Mouse (Mus musculus) layer of hippocampus, adult 8-10 months (tissue): ENCODE data around the gene Krt27. TPM values are rescaled to one million over a fixed set of nuclear protein-coding genes. Genes with fewer than 3 reads are reported as not detected.

Experiments
- DNase-seq, 2 experiments: peaks; one replicate each; pipeline ENCODE4 v3.0.0; 2022; ENCODE audit warnings: low spot score in 2 of 2
- total RNA-seq, 4 experiments: library from RNA; stranded (reverse); gene quantifications; 2 replicates each; pipeline ENCODE4 v1.2.4; 2022

Gene Krt27
- total RNA-seq, result not detected

DNA sequence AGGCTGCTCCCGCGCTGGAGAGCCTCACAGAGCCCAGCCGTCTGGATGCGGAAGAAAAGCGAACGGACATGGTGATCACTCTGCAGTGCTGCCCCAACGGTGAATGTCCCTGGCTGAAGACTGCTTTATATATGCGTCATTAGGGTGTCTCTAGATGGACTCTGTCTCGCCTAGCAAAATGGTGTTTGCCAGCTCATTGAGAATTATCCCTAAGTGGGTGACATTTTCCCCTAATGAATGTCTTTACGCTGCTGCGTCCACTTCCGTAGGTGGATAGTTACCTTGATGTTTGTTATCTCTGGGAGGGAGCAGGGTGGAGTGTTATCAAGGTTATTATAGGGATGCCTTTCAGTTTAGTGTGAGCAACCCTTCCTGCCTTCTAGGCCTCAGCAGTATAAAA, at the start of gene Krt27:
Gene Krt27, minus strand, starts transcription at position 101 of the 400 bp plus-strand sequence.
- no peak for DNase-seq

DNA sequence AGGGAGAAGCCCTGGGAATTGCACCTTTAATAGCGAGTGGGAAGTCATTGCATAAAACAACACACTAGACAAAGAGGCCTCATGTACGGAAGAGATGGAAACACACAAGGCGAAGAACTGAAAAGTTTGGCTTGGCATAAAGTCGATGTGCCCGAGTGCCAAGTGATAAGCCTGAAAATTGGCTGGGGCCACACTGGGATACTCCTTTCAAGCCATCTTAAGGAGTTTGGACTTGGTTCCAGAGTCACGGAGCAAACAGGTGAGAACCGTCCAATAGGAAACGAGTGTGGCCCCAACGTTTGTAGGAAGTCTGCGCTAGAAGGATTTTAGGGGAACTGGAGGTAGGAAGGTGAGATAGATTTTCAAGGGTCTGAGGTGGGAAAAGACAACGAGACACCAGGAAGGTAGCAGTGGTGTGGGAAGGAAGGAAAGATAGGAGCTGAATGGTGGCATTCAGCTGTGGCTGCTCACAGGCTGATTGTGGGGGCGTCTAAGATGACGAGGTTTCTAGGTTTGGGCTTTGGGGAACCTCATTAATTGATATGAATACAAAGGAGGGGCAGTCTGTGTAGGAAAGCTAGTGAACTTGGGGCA, 49.1 kb upstream of the Krt27 start:
- no peak for DNase-seq

DNA sequence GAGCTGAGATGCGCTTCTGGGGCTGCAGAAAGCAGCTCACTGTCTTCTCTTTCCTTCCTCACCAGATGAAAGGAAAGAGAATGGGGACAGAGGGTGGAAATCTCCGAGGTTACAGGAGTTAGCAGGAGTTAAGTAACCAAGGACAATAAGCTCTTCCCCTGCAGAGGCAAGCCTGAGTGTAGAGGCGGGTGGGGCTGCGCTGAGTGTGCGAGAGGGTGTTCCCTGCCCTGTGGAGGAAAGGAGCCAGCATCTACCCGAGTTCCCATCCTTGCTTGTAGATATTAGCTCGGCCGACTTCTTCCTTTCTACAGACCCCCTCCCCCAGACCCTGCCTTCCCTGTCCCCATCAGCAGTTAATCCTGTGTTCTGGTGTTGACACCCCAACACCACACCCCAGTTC, 47.9 kb upstream of the Krt27 start:
- DNase-seq, result no peak

DNA sequence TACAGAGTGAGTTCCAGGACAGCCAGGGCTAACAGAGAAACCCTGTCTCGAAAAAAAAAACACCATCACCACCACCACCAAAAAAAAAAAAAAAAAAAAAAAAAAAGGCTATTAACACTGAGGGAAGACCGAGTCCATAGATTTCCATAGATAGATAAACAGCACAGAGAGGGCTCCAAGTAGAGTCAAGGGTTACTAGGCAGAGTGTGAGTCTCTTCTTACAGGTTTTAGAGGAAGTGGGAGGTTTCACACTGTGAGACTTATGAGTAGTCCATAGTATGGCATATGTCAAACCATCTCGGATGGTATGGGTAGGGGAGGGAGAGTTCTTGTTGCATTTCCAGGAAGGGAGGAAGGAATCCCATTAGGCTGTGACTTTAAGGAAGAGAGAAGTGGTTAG, 47.2 kb upstream of the Krt27 start:
- no peak for DNase-seq

DNA sequence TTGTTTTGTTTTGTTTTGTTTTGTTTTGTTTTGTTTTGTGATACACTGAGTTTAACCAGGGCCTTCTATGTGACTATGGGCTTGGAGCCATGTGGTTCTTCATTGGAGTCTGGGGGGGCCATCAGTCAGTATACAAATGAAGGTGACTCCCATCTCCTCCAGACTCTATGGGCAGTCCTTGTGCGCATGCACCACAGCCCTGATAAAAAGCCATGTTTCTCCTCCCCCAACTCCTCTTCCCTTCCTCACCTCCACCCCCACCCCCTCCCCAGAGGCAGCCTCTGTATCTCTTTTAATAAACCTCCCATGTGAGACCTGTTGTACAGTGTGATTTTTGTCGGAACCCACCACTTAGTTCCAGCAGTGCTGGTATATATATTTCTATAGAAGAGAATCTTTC, 45.8 kb upstream of the Krt27 start:
- DNase-seq, result no peak

DNA sequence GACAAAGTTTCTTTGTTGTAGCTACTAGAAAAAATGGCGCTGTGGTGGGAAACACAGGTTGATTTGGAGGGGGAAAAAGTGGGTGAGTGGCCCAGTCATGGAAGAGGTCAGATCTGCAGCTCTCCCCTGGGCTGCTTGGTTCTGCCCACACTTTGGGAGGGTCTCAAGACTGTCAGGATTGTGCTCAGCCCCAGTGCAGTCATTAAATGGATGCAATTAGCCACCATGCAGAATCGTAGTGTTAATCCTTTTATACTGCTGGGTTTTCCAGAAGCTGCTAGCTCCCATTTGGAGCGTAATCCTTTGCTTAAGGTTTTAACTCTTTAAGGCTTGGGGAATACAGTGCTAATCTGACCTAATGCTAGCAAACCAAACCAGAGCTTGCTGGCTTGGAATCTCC, 45.1 kb upstream of the Krt27 start:
- no peak for DNase-seq

DNA sequence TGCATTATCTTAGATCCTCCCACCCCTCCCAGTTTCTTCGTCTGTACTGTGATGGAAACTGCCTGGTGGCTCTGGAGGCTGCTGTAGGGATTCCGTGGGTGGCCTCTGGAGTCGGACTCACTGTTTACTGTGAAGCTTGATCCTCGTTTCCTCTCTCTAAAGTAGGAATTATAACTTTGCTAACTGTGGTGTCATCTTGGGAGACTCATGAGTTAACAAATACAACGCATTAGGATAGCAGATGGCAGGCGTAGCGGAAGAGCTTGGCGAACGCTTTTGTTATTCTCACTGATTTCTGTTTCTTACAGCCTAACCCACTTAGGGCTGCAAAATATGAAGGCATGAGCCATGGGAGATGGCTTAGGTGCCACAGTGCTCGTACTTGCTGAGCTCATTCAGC, 41.6 kb upstream of the Krt27 start:
- DNase-seq, result peak in 1 of 2 experiments; percentile 39

DNA sequence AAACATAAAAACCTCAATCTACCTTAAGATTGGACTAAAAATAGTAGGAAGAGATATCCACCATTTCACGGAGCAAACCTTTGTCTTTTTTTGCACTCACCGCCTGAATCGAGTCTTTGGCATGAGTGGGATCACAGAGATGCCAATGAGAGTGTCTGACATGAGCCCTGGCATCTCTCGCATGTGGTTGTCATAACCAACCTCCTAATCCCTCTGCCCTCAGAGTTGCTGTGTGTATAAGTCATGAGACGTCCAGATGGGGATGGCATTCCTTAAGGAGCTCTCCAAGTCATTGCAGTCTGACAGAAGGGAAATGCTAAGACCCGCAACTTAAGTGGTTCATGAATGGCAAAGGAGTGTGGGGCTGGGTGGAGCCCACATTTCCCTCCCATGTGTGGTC, 40.5 kb upstream of the Krt27 start:
- DNase-seq, result no peak

DNA sequence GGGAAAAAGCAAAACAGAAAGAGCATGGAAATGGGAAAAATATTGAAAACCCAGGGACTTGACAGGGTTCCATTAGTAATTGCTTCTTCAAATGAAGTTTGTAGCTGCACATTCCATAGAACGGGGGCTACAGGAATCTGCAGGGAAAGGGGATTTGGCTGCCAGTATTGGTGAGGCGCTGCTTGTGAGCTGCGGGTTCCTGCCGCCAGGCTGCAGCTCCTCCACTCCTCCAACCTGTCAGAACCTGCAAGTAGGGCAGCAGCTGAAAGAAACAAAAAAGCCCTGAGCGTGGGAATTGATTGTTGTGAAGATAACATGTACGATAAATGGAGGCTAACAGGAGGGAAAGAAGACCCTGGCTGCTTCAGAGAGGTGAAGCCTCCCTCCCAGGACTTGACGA, 40.0 kb upstream of the Krt27 start:
- no peak for DNase-seq

DNA sequence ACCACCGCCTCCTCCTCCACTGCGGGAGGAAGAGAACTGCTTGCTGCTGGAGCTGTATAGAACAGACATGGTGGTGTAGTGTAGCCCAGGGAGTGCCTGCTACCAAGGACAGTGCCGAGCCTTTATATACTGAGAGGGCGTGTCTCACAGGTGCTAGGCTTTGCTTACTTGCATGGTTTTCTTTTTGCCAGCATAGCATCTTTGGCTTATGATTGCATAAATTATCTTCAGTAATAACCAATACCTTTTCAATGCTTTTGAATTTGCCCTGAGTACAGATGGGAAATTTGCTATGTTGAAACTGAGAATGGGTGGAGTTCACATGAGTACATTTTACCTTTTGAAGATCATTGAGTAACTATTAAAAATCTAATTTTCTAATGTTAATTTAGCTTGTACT, 38.4 kb upstream of the Krt27 start, which contains the start of gene Krt10:
Gene Krt10, minus strand, starts transcription at position 101 of the 400 bp plus-strand sequence.
- no peak for DNase-seq

DNA sequence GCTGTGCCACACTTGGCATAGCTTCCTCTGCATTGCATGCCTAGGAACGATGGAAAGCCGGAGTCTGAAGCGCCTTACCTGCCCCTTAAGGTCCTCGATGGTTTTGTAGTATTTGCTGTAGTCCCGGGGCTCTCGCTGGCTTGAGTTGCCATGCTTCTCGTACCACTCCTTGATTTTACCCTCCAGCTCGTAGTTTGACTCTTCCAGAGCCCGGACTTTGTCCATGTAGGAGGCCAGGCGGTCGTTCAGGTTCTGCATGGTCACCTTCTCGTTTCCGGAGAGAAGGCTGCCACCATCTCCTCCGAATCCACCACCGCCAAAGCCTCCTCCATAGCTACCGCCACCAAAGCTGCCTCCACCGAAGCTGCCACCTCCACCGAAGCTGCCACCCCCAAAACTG, 37.8 kb upstream of the Krt27 start:
- DNase-seq, result no peak

DNA sequence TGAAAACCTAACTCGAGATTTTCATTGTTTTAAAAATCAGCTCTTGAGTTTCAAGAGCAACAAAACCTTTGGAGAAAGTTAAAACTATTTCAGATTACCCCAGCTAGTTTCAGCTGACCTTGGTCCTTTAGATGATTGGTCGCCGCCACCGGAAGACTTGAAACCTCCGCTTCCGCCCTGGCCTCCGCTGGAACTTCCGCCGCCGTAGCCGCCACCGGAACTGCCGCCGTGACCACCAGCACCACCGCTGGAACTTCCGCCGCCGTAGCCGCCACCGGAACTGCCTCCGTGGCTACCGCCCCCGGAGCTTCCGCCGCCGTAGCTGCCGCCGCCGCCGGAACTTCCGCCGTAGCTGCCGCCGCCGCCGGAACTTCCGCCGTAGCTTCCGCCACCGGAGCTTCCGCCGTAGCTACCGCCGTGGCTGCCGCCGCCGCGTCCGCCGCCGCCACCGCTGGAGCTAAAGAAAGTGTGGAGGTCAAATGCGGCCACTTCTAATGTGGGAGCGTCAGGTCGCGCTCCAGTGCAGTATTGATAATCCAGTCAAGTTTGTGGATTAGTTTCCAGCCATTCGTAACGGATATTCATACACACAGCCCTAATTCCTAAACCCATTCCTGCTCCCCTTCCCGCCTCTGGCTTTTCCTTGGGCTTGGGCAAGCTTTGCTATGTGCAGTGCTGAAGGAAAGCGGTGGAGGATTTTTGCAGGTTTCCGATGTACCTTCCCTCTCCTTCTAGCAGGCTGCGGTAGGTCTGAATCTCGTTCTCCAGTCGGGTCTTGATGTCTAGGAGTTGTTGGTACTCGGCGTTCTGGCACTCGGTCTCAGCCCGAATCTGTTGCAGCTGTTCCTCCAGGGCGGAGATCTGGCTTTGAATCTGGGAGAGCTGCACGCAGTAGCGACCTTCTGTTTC, 35.2 kb upstream of the Krt27 start:
- DNase-seq, result peak; percentile 80 to 88

DNA sequence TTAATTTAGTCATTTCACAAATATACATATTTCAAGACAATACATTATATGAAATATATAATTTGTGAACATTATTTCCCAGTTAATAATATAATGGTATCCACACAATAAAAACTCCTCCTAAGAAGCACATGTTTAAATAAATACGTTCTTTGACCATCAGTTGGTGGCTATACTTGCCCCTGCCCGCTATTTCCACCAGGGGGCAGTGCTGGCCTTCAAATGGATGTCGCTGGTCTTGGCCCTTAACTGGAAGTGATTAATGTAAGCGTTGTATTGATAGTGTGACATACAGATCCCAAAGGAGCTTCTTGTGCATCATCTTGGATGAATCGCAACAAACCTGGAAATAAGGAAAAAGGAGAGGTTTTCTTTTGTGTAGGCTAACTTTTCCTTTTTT, 28.7 kb upstream of the Krt27 start:
- DNase-seq, result peak; percentile 43 to 82

DNA sequence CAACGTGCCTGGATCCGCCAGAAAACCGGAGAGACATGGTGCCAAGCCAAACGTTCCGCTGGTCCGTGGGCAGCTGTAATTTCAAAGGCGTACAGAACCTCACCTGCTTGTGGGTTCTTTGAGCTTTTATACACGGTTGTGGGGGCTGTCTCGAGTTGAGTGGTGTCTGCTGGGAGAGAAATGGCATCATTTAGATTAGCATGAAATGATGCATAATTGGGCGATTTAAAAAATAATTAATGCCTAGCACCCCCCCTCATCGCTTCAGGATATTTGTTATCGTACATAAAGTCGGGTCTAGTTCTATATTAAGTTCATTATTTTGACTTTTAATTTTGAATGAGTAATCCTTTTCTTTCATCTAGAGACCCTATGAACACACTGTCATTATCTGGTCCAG, 23.9 kb upstream of the Krt27 start, which contains the start of gene Krt28:
Gene Krt28, minus strand, starts transcription at position 101 of the 400 bp plus-strand sequence.
- DNase-seq, result no peak

DNA sequence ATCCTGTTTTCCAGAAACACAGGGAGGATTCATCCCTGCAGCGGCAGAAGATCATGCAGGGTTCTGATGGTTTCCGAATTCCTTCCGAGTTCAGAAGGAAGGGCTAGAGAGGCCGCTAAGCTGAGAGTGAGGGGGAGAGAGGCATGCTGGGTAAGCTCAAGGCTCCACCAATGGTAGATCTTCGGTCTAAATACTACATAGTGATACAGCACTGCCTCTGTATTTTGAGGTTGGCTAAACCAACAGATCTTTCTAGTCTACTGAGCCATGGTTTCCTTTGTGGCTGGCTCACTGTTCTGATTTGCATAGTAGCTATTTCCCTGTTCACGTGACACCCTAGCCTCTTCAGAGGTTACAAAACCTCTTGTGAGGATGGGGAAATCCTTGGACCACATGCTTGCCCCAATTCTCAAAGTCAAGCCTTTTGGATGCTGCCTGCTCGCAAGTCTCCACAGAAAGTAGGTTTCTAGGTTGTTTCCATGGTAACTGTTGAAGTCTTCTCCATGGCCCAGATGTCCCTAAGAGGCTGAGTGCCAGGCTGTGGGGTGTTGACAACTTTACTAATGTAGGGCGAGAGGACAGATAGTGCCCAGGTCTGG, 19.0 kb upstream of the Krt27 start:
- peak; percentile 48 to 58 for DNase-seq

DNA sequence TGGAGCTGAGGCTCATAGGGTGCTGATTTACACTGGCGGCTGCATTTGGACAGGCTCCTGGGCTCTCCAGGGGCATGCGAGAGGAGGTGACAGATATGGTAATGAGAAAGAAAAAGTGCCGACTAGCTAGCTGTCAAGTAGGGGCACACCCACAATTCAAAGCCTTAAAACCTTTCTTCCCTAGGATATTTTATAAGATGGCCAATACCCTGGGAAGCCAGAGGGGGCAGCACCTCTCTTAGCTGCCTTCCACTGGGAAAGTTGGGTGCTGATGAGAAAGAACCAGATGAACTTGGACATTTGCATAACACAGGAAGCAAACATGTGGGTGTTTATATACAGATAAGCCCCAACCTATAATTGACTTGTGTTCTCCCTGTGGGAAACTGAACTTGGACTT, 18.3 kb upstream of the Krt27 start:
- no peak for DNase-seq

DNA sequence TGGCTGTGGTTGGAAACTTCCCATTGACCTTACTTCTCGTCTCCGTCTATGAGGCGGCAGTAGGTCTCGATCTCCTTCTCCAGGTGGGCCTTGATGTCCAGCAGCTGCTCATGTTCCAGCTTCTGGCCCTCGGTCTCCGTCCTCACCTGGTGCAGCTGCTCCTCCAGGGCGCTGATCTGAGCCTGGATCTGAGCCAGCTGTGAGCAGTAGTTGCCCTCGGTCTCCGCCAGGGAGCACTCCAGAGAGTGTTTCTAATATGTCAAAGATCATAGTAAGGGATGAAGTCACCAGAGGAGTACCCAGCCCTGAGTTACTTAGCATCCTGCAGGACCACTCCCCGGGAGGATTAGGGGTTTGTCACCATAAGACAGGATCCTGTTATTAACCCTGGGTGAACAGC, 15.9 kb upstream of the Krt27 start:
- DNase-seq, result no peak

DNA sequence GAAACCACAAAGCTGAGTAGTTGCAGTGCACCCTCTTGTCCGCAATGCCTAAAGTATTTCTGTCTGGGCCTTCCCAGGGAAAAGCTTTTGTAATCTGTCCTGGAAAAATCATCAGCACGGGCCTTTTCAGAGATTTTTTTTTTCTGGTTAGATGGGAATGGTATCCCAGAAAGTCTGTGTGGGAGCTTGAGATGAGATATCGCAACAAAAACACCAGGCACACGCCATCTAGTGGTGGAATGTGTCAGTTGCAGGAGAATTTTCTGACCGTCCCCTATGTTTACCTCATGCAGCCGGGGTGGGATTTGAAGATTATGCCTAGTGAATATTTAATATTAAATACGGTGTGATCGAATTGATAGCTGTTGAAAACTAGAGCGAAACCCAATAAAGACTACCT, 13.5 kb upstream of the Krt27 start:
- DNase-seq, result peak in 1 of 2 experiments; percentile 47

DNA sequence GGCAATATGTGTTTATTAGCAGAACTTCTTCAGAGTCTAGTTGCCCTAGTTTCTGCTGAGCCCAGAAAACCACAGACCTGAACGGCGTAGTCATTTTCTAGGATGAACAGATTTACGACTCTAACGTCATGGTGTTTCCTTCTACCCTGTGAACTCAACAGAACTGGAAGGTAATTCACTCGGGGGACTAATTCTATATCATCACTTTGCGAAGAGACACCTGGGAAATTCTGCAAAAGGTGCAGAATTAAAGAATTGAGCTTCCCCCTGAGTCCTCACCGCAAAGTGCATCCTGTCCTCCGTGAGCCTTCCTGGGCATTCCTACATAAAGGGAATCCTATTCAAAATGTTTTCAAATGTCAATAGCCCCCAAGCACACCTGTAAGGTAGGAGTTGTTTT, 10.5 kb upstream of the Krt27 start:
- DNase-seq, result no peak

DNA sequence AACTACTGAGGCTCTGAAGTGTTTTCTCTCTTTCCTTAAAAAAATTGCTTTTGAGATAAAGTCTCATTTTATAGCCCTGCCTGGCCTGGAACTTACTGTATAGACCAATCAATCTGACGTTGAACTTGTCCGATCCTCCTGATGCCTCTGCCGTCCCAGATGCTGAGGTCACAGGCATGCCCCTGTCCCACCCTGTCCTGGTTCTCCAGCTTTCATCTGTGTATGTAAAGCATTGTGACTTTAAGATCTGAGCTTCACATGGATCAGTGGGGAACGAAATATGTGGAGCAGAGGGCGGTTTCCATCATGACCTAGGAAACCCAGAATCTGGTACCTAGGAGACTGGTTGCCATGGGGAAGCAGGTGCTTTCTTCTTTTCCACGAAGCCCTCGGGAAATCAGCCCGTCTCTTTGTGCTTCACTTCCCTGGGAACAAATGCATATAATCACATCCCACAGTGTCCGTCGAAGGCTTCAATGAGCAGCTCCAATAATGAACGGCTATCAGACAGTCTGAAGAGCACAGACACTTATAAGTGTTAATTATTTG, 11.5 kb downstream of the Krt27 start:
- no peak for DNase-seq

DNA sequence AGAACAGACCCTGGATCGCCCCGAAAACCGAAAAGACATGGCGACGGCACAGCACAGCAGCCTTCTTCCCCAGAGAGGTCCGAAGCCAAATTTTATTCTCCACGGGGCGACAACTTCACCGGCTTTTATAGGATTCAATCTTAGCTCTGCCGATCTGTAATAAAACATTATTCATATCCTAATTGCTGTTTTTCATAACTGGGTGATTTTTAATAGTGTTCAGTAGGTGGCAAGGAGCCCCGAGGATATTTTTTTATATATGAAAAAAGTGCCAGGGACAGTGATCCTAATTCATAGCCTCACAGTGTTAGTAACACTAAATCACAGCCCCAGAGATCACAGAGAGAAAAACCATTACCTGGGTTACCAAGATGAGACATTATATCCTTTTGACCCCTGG, 13.0 kb downstream of the Krt27 start, which contains the start of gene Krt26:
Gene Krt26, minus strand, starts transcription at position 101 of the 400 bp plus-strand sequence.
- DNase-seq, result no peak

DNA sequence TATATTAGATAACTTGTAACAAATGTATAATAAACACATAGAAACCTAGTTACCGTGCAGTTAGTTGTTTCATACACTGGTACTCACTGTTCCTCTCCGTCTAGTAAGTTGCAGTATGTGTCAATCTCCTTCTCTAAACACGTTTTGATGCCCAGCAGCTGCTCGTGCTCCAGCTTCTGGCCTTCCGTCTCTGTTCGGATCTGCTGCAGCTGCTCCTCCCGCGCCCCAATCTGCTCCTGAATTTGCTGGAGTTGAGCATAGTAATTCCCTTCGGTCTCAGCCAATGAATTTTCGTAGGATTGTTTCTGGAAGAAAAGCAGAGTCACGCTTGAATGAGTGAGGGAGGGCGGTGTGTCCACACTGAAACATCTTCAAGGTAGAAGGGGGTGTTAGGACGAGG, 17.5 kb downstream of the Krt27 start:
- DNase-seq, result peak; percentile 77 to 78
